Mouse (Mus musculus) adrenal gland, adult 18-20 months (tissue): Measurements from ENCODE around the gene Atp6v0a4. TPM values are rescaled to one million over a fixed set of nuclear protein-coding genes. Genes with fewer than 3 reads are reported as not detected.

ENCODE experiments used
- DNase-seq, 2 experiments: peaks; one replicate each; pipeline ENCODE4 v3.0.0; 2021 to 2022; ENCODE audit warnings: low spot score in 2 of 2
- total RNA-seq, 2 experiments: library from RNA; stranded (reverse); gene quantifications; 1 replicate in 1 of 2; 2 replicates in 1 of 2; pipeline ENCODE4 v1.2.3; 2021

Atp6v0a4 gene
- total RNA-seq, 2 experiments from 2014 or later = 0.86 to 2.0 TPM

DNA sequence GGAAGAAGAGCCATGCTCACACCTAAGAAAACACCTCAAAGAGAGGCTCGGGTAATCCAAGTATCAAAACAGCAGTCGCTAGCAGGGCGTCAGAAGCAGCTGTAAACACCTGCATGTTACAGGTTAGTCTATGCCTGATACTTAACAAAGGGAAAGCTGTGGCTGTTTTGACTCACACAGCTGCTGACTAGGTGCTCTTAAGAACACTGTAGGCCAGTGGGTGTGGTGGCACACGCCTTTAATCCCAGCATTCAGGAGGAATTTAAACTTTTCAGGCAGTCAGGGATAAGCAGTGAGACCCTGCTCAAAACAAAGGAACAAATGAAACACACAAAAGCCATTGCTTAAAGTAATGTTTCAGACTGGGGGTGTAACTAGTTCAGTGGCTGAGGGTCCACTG lies 41.2 kb downstream of the Atp6v0a4 start:
- DNase-seq = no peak

DNA sequence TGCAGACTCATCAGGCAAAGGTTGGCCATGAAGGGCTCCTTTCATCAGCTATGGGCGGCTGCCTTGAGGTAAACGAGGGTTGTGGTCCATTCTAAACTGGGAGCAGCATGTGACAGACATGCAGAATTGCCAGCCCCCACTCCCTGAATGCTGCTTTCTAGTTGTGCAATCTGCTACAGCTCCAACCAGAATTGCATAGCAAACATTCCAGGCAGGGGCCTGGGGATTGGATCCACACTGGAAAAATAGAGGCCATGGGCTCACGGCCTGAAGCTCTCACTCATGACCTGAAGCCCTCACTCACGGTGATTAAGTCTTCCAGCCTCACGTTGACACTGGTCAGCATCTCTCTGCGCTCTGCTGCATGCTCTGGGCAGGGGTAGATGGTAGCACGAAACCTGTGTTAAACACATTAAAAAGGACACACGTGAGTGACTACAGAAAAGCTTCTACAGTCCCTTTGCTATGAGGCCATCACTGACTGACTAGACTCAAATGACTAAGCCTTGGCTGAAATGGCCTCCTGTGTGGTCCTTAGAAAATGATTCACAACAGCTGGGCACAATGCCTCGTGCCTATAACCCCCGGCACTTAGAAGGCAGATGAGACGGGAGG lies 42.6 kb downstream of the Atp6v0a4 start:
- no peak for DNase-seq

DNA sequence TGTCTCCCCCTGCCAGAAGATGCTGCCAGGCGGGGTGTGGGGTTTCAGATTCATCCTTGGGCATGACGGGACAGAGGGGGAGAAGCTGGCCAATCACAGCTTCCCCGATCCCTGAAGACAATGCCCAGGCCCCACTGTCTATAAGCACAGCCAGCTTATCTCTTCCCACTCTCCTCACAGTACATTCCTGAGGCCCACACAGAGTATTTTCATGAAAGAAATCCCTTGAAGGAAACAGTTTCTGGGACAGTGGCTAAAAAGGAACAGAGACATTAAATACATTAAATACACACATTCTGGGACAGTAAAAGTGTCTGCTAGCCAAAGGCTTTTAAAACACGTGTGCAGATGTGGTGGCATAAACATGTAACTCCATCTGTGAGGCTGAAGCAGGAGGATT lies 44.0 kb downstream of the Atp6v0a4 start:
- DNase-seq = no peak

DNA sequence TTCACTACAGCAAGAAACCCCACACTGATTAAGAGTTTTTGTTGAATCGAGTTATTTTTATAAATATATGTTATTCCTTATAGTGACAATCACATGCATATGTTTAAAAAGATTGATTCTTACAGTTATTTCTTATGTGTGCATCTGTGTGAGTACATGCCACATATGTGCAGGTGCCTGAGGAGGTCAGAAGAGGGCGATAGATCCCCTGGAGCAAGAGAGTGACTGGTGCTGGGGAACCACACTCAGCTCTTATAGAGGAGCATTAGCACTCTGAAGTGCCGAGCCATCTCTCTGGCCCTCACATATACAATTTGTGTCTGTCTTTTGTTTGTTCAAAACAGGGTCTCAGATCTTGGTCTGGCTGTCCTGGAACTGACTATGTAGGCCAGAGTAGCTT lies 50.8 kb downstream of the Atp6v0a4 start:
- DNase-seq = no peak

DNA sequence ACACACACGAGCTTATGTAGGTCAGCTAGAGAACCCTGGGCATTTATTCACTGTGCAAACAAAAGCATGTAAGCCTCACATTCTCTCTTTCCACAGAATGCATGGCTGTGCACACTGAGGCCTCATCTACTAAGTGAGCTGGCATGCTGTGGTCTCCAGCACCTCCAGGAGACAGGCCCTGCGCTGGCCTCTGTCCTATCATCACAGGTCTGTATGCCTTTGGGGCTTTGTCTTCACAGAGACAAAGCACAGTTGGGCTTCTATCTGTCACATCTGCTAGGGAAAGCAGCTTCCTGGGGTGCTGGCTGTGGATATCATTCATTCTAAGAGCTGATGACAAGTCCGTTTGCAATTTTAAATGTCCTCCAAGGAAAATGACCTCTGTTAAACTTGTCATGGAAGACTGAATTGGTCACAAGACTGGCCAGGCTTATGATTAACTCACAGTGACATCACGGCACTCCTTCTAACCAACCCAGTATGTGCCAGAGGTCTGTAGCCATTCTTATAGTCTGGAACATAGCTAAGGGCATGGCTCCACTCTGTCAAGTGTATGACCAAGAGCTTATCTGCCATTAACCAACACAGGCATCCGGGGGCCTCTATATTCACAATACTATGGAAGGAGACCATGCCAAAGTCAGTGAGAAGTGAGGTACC lies 52.1 kb downstream of the Atp6v0a4 start:
- no peak for DNase-seq

DNA sequence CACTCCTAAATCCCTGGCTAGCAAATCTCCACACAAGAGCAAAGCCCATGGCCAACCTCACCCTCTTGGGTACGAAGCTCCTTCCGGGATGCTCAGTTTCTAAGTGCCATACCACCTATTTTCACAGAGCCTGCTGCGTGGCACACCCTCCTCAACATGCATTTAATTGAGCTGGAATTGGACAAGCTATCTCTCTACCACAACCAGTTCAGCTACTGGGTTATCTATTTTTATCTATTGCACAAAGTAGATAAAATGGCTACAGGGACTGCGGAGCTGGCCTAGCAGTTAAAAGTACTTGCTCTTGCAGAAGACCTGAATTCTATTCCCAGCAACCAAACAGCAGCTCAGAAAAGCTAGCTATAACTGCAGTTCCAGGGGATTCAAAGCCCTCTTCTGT lies 53.1 kb downstream of the Atp6v0a4 start:
- no peak for DNase-seq

DNA sequence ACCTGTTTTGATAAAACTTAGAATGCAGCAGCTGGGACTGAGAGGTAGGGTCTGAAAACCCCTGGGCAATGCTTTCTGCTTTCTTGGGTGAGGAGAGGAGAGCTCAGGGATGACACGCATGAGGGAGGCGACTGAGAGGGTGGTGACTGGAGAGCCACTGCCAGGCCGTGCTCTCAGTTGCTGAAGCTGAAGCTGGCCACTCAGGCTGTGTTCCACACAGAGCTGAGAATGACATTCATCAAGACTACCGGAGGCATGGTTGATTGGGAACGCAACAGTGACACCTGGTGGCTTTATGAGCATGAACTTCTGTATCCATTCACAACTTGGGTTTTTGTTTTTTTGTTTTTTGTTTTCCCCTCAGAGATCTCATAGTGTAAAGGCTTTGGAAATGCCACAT lies 58.2 kb downstream of the Atp6v0a4 start:
- DNase-seq = peak in 1 of 2 experiments; percentile 22

DNA sequence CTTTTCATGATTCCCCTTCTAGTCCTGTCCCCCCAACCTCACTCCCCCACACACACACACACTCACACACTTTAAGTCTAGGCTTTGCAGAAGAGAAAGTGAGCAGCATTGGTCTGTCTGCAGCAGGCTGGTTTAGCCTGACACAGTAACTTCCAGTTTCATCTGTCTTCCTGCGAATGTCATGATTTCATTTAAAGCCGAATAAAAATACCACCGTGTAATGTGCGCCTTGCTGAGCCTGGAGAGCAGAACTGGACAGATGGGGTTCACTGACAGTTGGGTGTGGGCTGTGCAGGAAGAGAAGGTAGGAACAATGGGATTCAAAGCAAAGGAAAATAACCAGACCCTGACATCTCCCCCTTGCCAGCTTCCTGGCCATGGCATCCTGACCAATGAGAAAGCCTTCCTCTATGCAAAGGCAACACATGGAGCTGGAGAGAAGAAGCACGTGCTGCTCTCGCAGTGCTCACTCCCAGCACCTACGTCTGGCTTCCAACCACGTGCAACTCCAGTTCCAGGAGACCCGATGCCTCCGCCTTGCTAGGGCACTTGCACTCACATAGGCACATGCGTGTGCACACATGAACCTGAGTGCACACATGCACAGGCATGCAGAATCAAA lies 58.8 kb downstream of the Atp6v0a4 start:
- no peak for DNase-seq

DNA sequence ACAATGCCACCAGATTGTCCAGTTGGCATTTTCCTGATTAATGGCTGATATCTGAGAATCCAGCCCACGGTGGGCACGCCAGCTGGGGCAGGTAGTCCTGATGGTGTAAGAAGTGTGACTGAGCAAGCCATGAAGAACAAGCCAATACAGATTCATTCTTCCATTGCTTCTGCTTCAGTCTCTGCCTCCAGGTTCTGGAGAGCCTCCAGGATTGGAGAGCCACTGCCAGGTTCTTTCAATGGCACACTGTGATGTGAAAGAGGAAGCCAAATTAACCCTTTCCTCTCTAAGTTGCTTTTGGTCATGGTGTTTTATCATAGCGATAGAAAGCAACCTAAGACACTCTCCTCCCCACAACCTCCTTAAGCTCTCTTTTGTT lies 59.3 kb downstream of the Atp6v0a4 start:
- no peak for DNase-seq

DNA sequence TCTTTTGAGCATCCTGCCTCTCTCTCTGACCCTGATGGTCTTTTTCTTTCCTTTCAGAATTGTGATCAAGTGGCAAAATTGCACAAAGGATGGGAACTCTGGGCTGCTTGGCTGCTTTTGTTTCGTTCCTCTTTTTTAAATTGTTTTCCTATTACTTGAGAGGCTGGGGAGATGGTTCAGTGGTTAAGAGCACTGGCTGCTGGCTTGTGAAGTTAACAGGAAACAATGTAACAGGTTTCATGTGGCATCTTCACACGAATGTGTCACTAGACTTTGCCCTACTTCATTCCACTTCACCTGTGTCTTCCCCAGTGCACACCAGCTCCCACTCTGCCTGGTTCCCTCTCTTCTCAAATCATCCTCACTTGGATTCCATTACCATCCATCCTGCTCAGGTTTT lies 59.8 kb downstream of the Atp6v0a4 start:
- DNase-seq = no peak

DNA sequence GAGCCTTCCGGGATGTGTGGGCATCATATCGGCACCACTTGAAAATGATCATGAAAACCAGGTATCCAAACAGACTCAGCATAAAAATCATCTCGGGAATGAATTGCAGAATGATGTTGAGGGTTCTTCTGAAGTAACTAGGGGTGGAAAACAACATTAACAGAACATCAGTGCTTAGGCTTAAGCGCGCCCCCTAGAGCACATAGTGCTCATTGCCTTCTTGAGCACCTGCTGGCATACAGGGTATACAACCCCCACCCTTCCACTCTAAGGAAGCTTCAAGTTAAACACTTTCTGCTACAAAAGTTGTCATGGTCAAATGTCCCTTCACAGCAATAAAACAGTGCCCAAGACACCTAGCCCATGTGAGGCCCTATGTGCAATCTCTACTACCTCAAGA lies 65.6 kb downstream of the Atp6v0a4 start:
- no peak for DNase-seq

DNA sequence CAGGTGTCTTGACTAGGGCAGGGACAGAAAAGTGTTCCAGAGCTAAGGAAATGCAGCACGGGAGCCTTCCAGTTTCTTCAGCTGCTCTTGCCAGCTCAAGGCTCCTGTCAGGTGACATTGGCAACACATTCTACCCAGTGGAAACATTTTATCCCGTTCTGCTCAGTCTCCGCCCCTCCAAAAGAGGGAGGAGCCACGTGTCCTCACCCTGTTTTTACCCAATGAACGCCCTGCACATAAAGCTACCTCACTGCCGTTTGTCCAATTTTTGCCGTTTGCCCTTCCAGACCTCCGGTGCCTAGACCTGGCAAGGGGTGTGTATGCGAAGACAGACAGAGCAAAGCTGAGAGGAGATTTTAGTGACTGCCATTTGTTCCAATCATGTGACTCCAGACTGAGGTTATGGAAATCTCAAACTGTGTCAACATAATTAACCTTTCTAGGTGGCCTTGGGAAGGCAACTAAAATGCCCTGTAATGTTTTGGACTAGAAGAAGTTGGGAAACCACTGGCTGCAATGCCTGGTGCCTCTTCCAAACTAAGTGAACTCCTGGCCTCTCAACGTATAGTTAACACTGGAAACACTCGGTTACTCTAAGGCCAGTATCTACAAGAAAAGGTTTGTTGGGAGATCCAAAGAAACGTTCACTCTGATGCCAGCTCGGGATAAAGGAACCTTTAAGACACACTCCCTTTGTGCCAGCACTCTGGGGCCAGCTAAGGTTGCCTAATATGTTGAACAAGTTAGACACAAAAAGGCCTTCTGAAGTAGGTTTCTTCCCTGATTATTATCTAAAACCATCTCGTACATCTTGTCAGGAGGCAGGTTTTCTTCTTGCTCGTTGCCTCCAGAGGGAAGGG lies 68.7 kb downstream of the Atp6v0a4 start:
- DNase-seq = no peak

DNA sequence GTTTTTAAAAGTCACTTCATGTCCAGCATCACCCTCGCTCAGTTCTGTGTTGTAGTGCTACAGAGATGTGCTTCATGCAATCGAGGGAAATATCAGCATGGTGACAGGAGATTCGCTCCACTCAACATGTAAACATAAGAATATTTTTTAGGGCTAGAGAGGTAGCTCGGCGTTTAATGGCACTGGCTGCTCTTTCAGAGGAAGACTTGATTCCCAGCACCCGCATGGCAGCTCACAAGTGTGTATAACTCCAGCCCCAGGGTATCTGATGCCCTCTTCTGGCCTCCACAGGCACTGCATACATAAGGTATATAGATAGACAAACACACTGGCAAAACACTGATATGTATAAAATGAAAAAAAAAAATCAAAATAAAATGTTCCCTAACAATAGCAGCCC lies 74.8 kb downstream of the Atp6v0a4 start:
- DNase-seq = no peak

DNA sequence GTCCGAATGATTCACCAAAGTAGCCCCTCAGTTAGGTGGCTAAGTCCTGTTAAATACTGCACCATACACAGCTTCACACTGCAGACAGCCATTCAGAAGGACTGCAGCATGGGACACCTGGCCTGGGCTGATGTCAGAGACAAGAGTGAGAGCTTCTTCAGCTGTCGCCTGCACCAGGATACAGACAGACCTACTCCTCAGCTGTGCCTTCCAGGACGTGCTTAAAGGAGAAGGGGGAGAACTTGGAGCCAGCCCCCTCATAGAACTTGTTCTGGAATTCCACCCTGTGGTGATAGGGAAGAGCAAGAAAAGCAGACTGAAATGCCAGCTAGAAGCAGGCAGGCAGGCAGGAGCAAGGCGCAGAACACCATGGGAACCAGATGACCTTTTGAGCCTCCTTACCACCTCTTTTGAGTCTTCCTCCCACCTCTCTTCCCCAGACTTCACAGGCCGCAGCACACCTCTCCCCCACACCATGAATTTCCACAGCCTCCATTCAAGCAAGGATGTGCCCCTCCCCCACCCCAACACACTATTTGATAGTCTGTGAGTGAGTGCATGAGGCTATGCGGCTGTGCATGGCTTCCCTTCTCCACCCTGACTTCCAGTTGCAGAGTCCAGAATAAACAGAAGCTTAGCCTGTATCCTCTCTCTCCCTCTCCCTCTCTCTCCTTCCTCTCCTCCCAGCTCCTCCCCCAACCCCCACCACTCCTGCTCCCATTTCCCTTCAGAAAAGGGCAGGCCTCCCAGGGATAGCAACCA lies 75.4 kb downstream of the Atp6v0a4 start:
- DNase-seq = no peak

DNA sequence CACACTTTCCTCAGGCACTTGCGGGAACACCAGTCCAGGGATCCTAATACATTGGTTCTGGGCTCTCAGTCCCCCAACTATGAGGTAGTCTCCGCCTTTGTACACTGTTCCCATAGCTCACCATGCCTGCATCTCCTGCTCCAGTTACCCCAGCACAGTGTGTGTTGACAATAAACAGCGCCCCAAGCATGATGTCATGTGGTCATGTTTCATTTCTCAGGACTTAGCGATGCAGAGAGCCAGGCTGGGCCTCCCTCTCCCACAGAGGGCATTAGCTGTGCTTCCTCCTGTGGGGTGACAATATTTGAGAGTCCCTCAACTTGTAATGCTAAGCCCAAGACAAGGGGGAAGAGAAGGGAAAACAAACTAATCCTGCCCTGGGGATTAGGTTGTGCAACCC lies 76.4 kb downstream of the Atp6v0a4 start:
- DNase-seq = no peak

DNA sequence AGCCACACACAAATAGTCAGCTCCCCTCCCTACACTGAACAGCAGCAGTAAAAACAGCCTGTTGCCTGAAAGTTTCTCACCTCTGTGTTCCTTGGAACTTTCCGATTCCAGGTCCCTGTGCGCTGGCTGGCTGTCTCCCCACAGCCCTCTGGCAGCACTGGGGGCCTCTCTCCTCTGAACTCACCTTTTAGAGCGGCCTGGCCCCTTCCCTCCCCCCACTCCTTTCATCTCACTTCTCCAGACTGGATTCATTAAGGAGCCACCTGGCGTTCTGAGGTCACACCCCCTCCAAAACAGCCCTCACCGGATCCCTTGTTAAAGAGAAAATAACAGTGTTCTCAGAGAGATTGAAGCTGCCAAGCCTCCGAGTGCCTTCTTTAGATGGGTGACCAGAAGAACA lies 77.5 kb downstream of the Atp6v0a4 start, which contains the start of gene Svopl:
Svopl (minus strand) TSS at position 159 of the 400 bp plus-strand sequence.
- no peak for DNase-seq

DNA sequence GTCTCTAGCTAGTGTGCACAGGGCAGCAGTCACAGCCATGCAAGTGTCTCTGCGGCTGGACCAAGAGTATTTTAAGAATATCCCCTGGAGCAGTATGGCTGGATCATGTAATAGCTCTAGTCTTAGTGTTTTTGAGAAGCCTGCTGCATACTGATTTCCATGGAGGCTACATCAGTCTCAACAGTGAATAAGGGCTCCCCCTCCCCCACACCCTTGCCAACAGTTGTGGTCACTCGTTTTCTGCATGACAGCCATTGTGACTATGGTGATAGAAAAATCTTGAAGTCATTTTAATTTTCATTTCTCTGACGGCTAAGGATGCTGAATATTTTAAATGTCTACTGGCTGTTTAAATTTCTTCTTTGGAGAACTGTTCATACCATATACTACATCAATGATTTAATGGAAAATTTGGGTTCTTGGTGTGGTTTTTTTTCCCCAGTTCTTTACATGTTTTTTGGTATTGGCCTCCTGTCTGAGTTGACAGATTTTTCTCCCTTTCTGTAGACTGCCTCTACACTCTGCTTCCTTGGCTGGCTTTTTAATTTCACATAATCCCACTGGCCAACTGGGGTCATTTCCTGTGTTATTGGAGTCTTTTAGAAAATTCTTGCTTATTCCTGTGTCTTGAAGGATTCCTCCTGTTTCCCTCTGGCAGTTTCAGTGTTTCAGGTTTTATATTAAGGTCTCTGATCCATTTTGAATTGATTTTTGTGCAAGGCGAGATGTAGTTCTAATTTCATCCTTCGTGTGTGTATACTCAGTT lies 91.4 kb downstream of the Atp6v0a4 start:
- no peak for DNase-seq

DNA sequence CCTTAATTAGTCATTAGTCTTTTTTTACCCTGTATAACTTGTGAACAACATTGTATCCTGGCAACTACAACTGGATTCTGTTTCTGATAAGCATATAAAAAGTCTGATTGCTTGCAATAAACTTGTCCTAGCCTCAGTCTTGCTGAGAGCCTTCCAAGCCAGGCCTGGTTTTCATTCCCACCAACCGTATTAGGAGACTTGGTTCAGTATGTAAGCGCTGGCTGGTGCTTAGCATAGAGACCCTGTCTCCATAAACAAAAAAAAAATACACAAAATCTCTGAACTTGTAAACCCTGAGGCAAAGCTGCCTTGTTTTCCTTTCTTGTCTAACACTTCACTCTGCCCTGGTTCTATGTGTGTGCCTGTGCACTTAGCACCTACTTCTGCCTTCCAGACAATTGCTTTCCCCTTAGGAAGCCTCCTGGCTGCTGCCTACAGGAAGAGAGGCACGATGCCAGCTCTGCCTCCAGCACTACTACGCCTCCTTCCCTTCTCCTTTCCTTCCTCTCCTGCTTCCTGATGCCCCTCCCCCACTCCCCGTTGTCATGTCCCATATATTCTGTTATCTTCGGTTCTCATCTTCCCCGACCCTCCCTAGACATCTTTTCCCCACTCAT lies 92.4 kb downstream of the Atp6v0a4 start:
- no peak for DNase-seq

DNA sequence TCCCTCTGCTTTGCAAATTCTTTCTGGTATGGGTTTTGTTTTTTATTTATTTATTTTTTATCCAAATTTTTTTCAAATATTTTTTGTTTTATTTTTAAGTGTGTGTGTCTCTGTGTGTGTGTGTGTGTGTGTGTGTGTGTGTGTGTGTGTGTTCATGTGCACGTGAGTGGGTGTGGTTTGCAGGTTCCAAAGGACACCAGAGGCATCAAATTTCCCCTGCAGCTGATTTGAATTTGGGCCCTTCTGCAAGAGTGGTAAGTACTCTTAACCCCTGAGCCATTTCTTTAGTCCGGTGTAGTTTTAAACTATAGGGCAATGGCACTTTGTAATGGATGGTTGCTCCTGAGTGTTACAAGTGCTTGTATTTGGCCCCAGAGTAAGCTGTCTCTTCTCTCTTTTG lies 96.2 kb downstream of the Atp6v0a4 start:
- no peak for DNase-seq

DNA sequence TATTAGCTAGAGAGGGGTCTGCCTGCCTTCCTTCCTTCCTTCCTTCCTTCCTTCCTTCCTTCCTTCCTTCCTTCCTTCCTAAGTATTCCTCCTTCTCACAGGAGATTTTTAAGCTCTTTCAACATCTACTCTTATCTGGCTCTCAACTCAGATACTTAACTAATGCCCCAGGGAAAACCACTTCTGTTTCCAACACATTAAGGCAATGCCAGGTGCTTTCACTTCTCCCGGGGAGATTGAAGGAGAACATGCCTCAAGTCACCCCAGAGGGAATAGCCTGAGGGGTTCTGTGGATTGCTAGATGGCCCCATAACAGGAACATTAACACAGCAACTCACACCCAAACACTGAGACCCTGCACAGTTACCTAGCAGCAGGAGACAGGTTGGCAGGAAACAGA lies 96.6 kb downstream of the Atp6v0a4 start:
- no peak for DNase-seq
